Mouse (Mus musculus) thymus, postnatal 36 days (tissue): ENCODE measurements at regions not wholly inside any gene's neighbourhood (a gene's known extent, or its start where the extent isn't known, plus 50 kb on each side); places are given as distances from the start of the nearest gene placed in this dataset.
A peak's percentile ranks its signal among the peaks of the same experiment; 100 is the strongest.
"Not testable (repeated sequence)": the region's sequence is repeated elsewhere in the genome, so short reads cannot be mapped to it uniquely, and the experiment has no call there.

Source experiments
- DNase-seq, 2 experiments: peaks; one replicate each; pipeline ENCODE4 v3.0.0; 2022; ENCODE audit warnings: mixed read lengths in 2 of 2

GRCm38 (mm10) chr11:114483823-114484667 lies 184.3 kb upstream of the Rpl38 start:
- DNase-seq, result no peak

GRCm38 (mm10) chr11:114483350-114483749 lies 185.0 kb upstream of the Rpl38 start:
- DNase-seq, result not testable (repeated sequence)

- no peak for DNase-seq
These were observed 186.3 kb upstream of the Rpl38 start for GRCm38 (mm10) chr11:114482070-114482469.

- DNase-seq, result no peak
These were observed 187.3 kb upstream of the Rpl38 start for GRCm38 (mm10) chr11:114481037-114481436.

- DNase-seq, result no peak
These were observed 188.2 kb upstream of the Rpl38 start for GRCm38 (mm10) chr11:114480119-114480540.

- DNase-seq, result no peak
These were observed 189.6 kb upstream of the Rpl38 start for GRCm38 (mm10) chr11:114478736-114479135.

GRCm38 (mm10) chr11:114477365-114477764 lies 191.0 kb upstream of the Rpl38 start:
- DNase-seq, result peak; percentile 14 to 18

GRCm38 (mm10) chr11:114472501-114473260 lies 195.6 kb upstream of the Rpl38 start:
- no peak for DNase-seq

GRCm38 (mm10) chr11:114468394-114468793 lies 199.9 kb upstream of the Rpl38 start:
- no peak for DNase-seq

GRCm38 (mm10) chr11:114467803-114468202 lies 200.5 kb upstream of the Rpl38 start:
- no peak for DNase-seq

GRCm38 (mm10) chr11:114465486-114465885 lies 202.8 kb upstream of the Rpl38 start:
- DNase-seq, result no peak

GRCm38 (mm10) chr11:114462755-114463374 lies 205.5 kb upstream of the Rpl38 start:
- peak; percentile 16 to 18 for DNase-seq

- no peak for DNase-seq
These were observed 213.4 kb upstream of the Rpl38 start for GRCm38 (mm10) chr11:114454876-114455330.

- DNase-seq, result no peak
These were observed 219.4 kb upstream of the Rpl38 start for GRCm38 (mm10) chr11:114448776-114449401.

- DNase-seq, result no peak
These were observed 220.9 kb upstream of the Rpl38 start for GRCm38 (mm10) chr11:114447461-114447847.

- peak; percentile 27 to 36 for DNase-seq
These were observed 221.5 kb upstream of the Rpl38 start for GRCm38 (mm10) chr11:114446617-114447460.

GRCm38 (mm10) chr11:114446075-114446616 lies 222.2 kb upstream of the Rpl38 start:
- no peak for DNase-seq

GRCm38 (mm10) chr11:114444211-114444610 lies 224.1 kb upstream of the Rpl38 start:
- no peak for DNase-seq

- DNase-seq, result no peak
These were observed 224.9 kb upstream of the Rpl38 start for GRCm38 (mm10) chr11:114443444-114443843.

- no peak for DNase-seq
These were observed 229.0 kb upstream of the Rpl38 start for GRCm38 (mm10) chr11:114439314-114439713.

- DNase-seq, result no peak
These were observed 232.5 kb upstream of the Rpl38 start for GRCm38 (mm10) chr11:114435788-114436187.

- no peak for DNase-seq
These were observed 234.8 kb upstream of the Rpl38 start for GRCm38 (mm10) chr11:114433561-114433960.
